Mouse (Mus musculus) limb, embryonic 11.5 days (tissue): ENCODE data around the gene Tnni1. TPM values are rescaled to one million over a fixed set of nuclear protein-coding genes. Genes with fewer than 3 reads are reported as not detected.
A peak's percentile ranks its signal among the peaks of the same experiment; 100 is the strongest.

Experiments used
- ATAC-seq: fragments of 200-750 bp; cut with Nextera tagmentation; 2 replicates; pipeline ENCODE4 v1.8.0; 2017; ENCODE audit warnings: low read depth; ENCODE audit not compliant: insufficient number of reproducible peaks, low FRiP score, low TSS enrichment
- DNase-seq: peaks from one replicate; pipeline ENCODE4 v3.0.0-alpha.2; 2015; ENCODE audit warnings: low spot score
- H3K27ac ChIP-seq: fragments of 300-500 bp; sonication (generic); replicated peaks from 2 replicates; pipeline ENCODE4 v1.5.1; 2014; ENCODE audit warnings: low read depth, mild to moderate bottlenecking, low read length
- H3K27me3 ChIP-seq: fragments of 300-500 bp; sonication (generic); 2 replicates; pipeline ENCODE4 v1.6.1; 2014; ENCODE audit warnings: mild to moderate bottlenecking, low read length, mixed read lengths; ENCODE audit not compliant: control insufficient read depth, insufficient read depth
- H3K36me3 ChIP-seq: fragments of 300-500 bp; sonication (generic); 2 replicates; pipeline ENCODE4 v1.6.1; 2014; ENCODE audit warnings: mild to moderate bottlenecking, low read length, moderate library complexity, mixed read lengths; ENCODE audit not compliant: control insufficient read depth, insufficient read depth
- H3K4me1 ChIP-seq: fragments of 300-500 bp; sonication (generic); 2 replicates; pipeline ENCODE4 v1.6.1; 2014; ENCODE audit warnings: low read length, mixed read lengths; ENCODE audit not compliant: control insufficient read depth, insufficient read depth
- H3K4me2 ChIP-seq: fragments of 300-500 bp; sonication (generic); 2 replicates; pipeline ENCODE4 v1.6.1; 2014; ENCODE audit warnings: low read depth, mild to moderate bottlenecking, moderate library complexity; ENCODE audit not compliant: severe bottlenecking
- H3K4me3 ChIP-seq: fragments of 300-500 bp; sonication (generic); 2 replicates; pipeline ENCODE4 v1.5.1; 2014; ENCODE audit warnings: low read depth, low read length
- H3K9ac ChIP-seq: fragments of 300-500 bp; sonication (generic); 2 replicates; pipeline ENCODE4 v1.6.1; 2014; ENCODE audit warnings: mild to moderate bottlenecking, low read length
- H3K9me3 ChIP-seq: fragments of 300-500 bp; sonication (generic); 2 replicates; pipeline ENCODE4 v1.6.1; 2016; ENCODE audit warnings: low read length; ENCODE audit not compliant: control insufficient read depth
- WGBS: fragments of 180-500 bp; shearing (Covaris S2); extraction: QIAGEN DNeasy Blood & Tissue Kit; methylation state at CpG from one replicate; pipeline ENCODE4 v1.1.7; 2014; 5-methylcytosine and 5-hydroxymethylcytosine counted together
- polyA plus RNA-seq: library from polyadenylated mRNA; unstranded; fragments of >200 nt; fragmentation: Nextera tagmentation; extraction: Ambion mirVana; gene quantifications from 2 replicates; pipeline ENCODE4 v1.2.1, GENCODE M21; 2014

Gene Tnni1
- polyA plus RNA-seq, 1 experiment from 2014 or later, result 19.4 TPM

DNA sequence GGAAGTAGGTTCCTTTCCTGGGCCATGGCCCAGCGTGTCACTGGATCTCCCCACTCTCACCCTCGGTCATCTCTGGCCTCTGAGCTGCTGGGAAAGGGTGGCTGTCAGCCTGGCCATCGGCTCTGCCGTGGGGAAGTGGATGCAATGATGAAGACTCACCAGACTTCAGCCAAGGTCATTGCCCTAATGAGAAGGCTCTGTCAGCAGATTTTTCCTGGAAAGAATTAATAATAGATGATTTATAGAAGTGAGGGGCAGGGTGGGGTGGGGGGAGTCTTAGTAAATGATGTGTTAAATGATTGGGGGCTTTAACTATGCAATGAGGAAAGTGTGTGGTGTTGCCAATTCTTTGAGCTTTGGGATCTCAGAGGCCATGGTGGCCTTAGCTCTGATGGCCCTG lies 33.0 kb upstream of the Tnni1 start:
- no peak overlapping the region for H3K9ac ChIP-seq
- WGBS, result 71% methylated on average over 4 of the region's 4 CpGs
- H3K36me3 ChIP-seq, result peaks cover 11% of the 10 kb centered on the region; the same call in 1 of the 2 replicates
- no peak overlapping the region for H3K4me3 ChIP-seq
- no peak for DNase-seq
- no peaks in the 10 kb centered on the region for H3K9me3 ChIP-seq
- no peak overlapping the region for H3K4me2 ChIP-seq
- H3K4me1 ChIP-seq, result peaks cover 2% of the 10 kb centered on the region
- no peak overlapping the region for H3K27ac ChIP-seq
- ATAC-seq, result no peak
- H3K27me3 ChIP-seq, result no peaks in the 10 kb centered on the region

DNA sequence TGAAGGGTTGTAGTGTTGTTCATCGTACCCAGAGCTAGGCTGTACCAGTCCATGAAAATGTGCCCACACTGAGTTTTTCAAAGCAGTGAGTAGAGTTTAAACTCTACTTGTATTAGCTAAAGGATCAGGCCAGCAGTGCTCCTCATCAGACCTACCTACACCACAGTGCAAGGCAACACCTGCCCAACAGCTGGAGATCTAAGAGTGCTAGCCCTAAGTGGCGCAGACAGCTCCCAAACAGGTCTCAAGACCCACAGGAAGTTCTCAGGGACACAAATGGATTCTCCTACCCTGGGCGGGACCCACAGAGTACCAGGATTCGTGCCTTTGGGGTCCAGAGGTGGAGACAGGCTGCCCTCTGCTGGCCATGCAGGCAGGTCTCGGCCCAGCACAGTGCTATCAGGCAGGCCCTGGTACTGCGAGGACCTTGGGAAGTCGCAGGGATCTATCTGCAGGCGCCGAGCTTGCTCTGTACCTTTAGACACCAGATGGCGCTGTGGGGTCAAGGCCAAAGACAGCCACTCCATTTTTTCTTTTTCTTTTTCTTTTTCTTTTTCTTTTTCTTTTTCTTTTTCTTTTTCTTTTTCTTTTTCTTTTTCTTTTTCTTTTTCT lies 26.4 kb upstream of the Tnni1 start:
- H3K4me2 ChIP-seq, result no peak overlapping the region
- H3K9me3 ChIP-seq, result no peaks in the 10 kb centered on the region
- H3K27ac ChIP-seq, result no peak overlapping the region
- WGBS, result 10% methylated on average over 10 of the region's 10 CpGs
- H3K36me3 ChIP-seq, result peaks cover 4% of the 10 kb centered on the region; the same call in 1 of the 2 replicates
- no peak overlapping the region for H3K4me3 ChIP-seq
- peak; percentile 97 for DNase-seq
- no peaks in the 10 kb centered on the region for H3K4me1 ChIP-seq
- H3K27me3 ChIP-seq, result no peaks in the 10 kb centered on the region
- peak; percentile 97 for ATAC-seq
- no peak overlapping the region for H3K9ac ChIP-seq

DNA sequence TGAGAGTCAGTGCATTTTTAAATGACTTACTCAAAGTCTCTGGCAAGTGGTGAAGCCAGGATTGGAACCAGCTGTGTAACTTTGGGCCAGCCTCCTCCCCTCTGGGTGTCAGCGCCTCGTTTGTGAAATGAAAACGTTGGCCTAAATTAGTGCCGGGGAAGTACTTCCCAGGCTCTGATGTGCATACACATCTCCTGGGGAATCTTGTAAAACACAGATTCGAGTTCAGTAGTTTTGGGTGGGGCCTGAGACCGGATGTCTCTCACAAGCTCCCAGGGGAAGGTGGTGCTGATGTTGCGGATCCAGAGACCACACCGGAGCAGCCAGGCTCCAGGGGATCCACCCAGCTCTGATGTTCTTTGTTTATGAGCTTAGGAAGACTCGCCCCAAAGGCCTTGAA lies 23.9 kb upstream of the Tnni1 start:
- H3K4me3 ChIP-seq, result no peak overlapping the region
- WGBS, result 52% methylated on average over 9 of the region's 9 CpGs
- no peak overlapping the region for H3K9ac ChIP-seq
- no peaks in the 10 kb centered on the region for H3K4me1 ChIP-seq
- ATAC-seq (no peak), DNase-seq (no peak)
- H3K9me3 ChIP-seq, result no peaks in the 10 kb centered on the region
- no peak overlapping the region for H3K4me2 ChIP-seq
- peaks cover 3% of the 10 kb centered on the region; the same call in 1 of the 2 replicates for H3K36me3 ChIP-seq
- no peaks in the 10 kb centered on the region for H3K27me3 ChIP-seq
- H3K27ac ChIP-seq, result no peak overlapping the region

DNA sequence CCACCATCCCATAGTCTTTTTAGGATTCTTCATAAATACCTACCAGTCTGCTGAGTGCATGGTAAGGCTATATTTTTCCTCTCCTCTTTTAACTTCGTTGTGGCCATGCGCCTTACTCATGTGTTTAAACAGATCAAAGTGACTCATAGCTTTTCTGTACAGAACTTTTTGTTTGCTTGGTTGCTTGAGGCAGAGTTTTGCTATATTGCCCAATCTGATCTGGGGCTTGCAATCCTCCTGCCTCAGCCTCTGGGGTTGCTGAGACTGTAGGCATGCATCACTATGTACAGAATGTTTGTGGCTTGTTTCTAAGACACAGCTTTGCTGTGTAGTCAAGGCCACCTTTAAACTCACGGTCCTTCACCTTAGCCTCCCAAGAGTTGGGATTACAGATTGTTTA lies 23.3 kb upstream of the Tnni1 start:
- no peak for DNase-seq
- H3K4me3 ChIP-seq, result no peak overlapping the region
- no peak overlapping the region for H3K4me2 ChIP-seq
- no peaks in the 10 kb centered on the region for H3K36me3 ChIP-seq
- no peak overlapping the region for H3K9ac ChIP-seq
- H3K9me3 ChIP-seq, result no peaks in the 10 kb centered on the region
- H3K4me1 ChIP-seq, result no peaks in the 10 kb centered on the region
- no peak overlapping the region for H3K27ac ChIP-seq
- ATAC-seq, result no peak
- 82% methylated on average over 3 of the region's 3 CpGs for WGBS
- H3K27me3 ChIP-seq, result no peaks in the 10 kb centered on the region

DNA sequence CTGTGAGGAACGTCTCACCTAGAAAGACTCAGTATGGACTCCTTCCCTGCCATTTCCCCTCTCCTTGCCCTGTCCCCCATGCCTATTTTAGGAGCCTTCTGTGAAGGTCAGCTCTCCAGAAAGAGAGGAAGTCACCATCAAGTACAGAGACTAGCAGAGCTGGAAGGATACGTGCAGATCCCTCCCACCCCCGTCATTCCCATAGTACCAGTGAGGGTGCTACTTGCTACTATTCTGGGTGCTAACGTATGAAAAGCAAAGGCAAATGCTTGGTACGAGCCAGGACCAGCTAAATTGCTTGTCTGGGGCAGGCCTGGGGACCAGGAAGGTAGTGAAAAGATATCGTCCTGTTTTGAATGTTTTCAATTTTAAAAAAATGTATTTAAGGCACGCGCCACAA lies 21.9 kb upstream of the Tnni1 start:
- Histone ChIP-seq H3K9me3 (no peaks in the 10 kb centered on the region), H3K27ac (no peak overlapping the region), H3K4me3 (no peak overlapping the region), H3K4me1 (no peaks in the 10 kb centered on the region), H3K27me3 (no peaks in the 10 kb centered on the region), H3K4me2 (no peak overlapping the region), H3K36me3 (no peaks in the 10 kb centered on the region), H3K9ac (no peak overlapping the region)
- ATAC-seq (no peak), DNase-seq (no peak)
- WGBS, result 74% methylated on average over 8 of the region's 8 CpGs

DNA sequence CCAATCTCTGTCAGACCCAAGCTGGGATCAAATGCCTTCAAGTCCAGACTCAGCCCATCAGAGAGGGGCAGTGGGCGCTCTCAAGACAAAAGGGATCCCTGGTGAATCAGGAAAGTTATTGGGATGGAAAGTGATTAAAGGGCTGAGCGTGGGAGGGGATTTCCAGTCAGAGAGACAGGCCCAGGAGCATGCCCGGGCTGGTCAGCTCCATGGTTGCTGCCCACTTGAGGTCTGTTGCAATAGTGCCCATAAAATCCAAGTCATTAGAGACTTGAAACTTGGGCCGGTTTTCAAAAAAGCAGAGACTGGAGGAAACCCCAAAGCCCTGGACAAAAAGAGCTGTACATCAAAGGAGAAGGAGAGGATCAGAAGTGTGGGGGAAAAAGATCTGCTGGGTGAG lies 19.5 kb upstream of the Tnni1 start:
- no peak for ATAC-seq
- H3K4me2 ChIP-seq, result no peak overlapping the region
- no peak overlapping the region for H3K4me3 ChIP-seq
- WGBS, result 58% methylated on average over 4 of the region's 4 CpGs
- DNase-seq, result no peak
- H3K27me3 ChIP-seq, result no peaks in the 10 kb centered on the region
- H3K9ac ChIP-seq, result no peak overlapping the region
- H3K4me1 ChIP-seq, result peaks cover 4% of the 10 kb centered on the region; the same call in 1 of the 2 replicates
- H3K9me3 ChIP-seq, result no peaks in the 10 kb centered on the region
- no peak overlapping the region for H3K27ac ChIP-seq
- H3K36me3 ChIP-seq, result no peaks in the 10 kb centered on the region

DNA sequence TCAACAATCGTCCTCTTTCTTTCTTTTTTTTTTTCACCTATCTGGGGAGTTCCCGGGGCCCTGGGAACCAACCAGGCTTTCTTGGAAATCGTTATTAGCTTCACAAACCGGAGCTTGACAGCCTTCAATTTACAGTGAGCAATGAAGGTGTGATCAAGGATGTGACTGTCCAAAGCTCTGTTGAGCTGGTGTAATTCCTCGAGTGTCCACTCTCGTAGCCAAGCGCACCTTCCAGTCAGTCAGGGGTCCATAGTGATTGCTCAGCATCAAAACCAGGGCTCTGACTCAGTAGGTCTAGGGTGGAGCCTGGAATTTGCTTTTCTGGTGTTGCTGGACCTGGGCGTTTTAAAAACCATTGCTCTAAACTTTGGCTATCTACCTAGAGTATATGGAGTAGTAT lies 19.0 kb upstream of the Tnni1 start:
- Histone ChIP-seq H3K4me3 (no peak overlapping the region), H3K27me3 (no peaks in the 10 kb centered on the region), H3K4me2 (no peak overlapping the region), H3K9ac (no peak overlapping the region), H3K27ac (no peak overlapping the region), H3K36me3 (no peaks in the 10 kb centered on the region), H3K4me1 (peaks cover 4% of the 10 kb centered on the region), H3K9me3 (no peaks in the 10 kb centered on the region)
- 68% methylated on average over 8 of the region's 8 CpGs for WGBS
- ATAC-seq, result no peak
- DNase-seq, result no peak

DNA sequence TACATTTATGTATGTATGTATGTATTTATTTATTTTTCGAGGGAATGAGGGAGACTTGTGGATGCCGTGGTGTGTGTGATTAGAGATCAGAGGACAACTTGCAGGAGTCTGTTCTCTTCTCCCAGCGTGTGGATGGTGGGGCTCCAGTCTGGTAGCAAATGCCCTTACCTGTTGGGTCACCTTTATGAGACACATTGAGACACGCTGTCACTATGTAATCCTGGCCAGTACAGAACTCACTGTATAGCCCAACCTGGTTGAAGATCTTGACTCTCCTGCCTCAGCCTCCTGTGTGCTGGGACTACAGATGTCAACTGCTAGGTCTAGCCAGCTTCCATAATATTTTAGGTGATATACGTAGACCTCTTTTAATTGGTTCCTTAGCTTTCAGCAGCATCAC lies 17.5 kb upstream of the Tnni1 start:
- H3K9ac ChIP-seq, result no peak overlapping the region
- peaks cover 17% of the 10 kb centered on the region for H3K4me1 ChIP-seq
- H3K27ac ChIP-seq, result no peak overlapping the region
- H3K36me3 ChIP-seq, result no peaks in the 10 kb centered on the region
- no peaks in the 10 kb centered on the region for H3K27me3 ChIP-seq
- DNase-seq, result no peak
- WGBS, result 90% methylated on average over 5 of the region's 5 CpGs
- no peak overlapping the region for H3K4me3 ChIP-seq
- ATAC-seq, result no peak
- no peak overlapping the region for H3K4me2 ChIP-seq
- H3K9me3 ChIP-seq, result no peaks in the 10 kb centered on the region
